Mouse (Mus musculus) adrenal gland, adult (tissue): Measurements from ENCODE around the gene Pank4.

Experiments used
- DNase-seq, 2 experiments: peaks; one replicate each; pipeline ENCODE4 v3.0.0; 2022 to 2023; ENCODE audit warnings: low spot score in 1 of 2; ENCODE audit not compliant: inconsistent age in 2 of 2

The Pank4 gene

DNA sequence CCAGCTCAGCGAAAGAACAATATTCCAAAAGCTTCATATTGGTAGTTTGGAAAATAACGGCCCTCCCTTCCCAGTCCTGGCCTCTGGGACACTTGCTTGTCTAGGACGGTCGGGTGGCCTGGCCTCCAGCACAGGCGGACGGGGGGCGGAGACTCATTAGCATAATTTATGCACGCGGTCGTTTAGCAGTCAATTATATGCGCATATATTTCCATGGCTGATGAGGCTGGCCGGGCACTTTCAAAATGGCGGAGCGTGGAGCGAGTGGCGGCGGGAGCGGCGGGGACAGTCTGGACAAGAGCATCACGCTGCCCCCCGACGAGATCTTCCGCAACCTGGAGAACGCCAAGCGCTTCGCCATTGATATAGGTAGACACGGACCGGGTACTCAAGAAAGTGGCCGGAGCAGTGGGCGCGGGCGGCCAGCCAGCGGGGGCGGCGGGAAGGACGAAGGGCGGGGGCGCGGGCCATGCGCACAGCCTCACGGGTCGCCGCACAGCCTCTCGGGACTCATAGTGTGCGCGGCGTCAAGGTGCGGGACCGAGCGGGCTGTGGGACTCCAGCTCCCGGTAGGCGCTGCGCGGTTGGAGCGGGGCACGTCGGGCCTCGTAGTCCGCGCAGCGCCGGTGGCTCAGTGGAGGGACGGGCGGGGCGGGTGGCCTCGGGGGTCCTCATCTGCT, at the start of gene Pank4:
Gene Pank4, plus strand, starts transcription at position 223 of the 680 bp plus-strand sequence.
- peak; percentile 93 to 98 for DNase-seq

DNA sequence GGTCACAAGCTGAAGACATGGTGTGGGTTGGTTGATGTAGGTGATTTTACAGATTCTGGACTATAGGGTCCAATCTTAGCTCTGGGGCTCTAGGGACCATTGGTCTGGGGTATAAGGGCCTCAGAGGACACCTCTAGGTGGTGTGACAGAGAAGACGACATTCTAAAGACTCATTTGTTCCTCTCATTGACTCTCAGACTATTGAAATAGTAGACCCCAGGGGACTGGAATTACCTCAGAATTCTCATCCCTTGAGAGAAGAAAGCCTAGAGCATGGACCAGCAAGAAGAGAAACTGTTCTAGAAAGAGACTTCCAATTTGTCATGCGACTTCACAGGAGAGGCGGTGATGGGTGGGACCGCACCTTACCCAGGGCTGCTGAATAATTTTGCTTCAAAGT, 49.7 kb upstream of the Pank4 start:
- DNase-seq, result no peak

DNA sequence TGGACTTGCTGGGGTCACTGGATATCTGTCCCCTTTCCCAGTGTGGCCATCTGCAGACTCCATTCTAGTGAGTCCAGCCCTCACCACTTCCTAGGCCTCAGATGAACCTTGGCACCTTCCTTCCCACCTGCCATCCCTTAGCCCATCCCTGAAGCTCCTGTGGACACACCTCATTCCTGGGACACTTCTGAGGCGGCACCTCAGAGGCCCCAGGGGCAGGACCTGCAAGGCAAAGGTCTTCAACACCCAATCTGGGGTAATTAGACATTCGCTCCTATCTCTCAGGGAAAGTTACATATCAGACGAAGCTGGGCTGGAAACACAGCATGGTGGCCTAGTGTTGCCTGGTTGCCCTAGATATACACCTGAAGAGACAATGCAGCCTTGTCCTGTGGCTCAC, 49.2 kb upstream of the Pank4 start:
- DNase-seq, result no peak

DNA sequence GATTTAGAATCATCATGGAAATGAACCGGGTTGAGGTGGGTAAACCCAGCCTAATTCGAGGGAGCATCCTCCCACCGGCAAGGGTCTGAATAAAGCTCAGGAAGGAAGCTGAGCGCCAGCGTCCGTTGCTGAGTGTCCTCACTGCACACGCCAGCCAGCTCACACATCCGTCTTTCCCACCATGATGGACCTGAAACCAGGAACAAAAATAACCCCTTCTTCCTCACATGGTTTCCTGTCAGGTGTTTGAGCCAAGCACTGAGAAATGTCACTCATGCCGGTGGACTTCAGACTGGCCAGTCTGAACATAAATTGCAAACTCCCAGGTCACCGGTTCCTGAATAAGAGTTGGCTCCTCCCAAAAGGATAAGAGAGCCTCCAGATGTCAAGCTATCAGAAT, 48.6 kb upstream of the Pank4 start:
- no peak for DNase-seq

DNA sequence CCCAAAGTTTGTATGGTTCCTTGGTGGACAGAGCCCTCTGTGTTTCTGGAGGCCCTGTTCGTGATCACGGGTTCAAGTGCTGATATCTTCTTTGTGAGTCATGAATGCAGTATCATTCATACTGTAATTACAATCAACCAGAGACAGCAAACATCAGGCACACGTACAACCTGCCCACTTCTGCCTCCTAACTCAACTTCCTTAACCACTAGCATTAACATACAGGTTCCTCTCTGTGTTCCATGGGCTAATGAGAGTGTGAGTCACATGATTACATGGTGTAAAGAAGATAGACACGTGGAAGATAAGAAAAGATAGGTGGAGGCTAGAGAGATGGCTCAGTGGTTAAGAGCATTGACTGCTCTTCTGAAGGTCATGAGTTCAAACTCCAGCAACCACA, 47.3 kb upstream of the Pank4 start:
- DNase-seq, result no peak

DNA sequence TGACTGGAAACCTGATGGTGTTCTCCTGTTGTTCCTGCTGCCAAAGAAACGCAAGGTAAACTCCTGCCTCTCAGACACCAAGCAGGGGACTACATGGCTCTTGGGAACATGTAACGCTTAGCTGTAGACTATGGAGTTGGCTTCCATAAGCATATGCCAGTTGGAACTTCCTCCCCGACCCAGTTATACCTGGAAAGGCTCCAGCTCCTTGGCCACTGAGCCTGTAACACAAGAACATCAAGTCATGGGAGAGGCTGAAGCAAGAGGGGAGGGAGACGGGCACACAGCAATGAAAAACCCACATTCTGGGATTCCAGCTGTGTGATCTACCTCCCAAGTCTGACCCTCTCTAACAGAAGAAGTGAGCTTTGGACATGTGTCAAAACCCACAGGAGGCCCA, 41.6 kb upstream of the Pank4 start:
- DNase-seq, result no peak

DNA sequence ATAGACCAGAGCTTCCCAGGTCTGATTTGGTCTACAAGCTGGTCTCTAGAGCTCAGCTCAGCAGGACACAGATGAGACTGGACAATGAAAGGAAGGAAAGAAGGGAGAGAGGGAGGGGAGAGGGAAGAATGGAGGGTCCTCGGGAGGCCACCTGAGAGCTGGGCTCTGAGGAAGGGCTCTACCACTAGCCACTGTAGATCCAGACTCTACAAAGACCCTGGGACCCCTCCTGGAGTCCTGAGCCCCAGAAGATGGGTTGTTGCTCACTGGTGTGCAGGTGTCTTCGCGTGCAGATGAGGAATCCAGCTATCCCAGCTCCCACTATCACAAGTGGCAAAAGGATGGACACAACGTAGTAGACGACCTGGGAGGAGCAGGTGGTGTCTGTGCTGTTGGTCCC, 41.0 kb upstream of the Pank4 start:
- no peak for DNase-seq

DNA sequence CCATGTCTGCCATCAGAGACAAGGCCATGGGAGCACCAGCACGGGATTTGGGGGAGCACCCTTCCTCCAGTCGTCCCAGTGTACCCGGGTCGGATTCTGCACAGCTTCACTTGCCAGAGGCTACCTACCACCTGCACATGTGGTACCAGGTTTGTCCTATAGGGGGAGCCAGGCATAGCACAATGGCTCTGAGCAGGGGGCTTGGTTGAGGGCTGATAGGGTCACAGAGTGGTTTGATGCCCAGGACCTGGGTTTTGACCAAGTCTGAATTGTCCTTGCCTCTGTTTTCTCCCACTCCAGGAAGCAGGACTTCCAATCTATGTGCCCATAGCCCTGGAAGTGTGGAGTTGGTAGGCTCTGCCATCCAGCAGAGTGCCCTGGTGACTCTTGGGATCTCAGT, 38.5 kb upstream of the Pank4 start:
- DNase-seq, result peak in 1 of 2 experiments; percentile 64

DNA sequence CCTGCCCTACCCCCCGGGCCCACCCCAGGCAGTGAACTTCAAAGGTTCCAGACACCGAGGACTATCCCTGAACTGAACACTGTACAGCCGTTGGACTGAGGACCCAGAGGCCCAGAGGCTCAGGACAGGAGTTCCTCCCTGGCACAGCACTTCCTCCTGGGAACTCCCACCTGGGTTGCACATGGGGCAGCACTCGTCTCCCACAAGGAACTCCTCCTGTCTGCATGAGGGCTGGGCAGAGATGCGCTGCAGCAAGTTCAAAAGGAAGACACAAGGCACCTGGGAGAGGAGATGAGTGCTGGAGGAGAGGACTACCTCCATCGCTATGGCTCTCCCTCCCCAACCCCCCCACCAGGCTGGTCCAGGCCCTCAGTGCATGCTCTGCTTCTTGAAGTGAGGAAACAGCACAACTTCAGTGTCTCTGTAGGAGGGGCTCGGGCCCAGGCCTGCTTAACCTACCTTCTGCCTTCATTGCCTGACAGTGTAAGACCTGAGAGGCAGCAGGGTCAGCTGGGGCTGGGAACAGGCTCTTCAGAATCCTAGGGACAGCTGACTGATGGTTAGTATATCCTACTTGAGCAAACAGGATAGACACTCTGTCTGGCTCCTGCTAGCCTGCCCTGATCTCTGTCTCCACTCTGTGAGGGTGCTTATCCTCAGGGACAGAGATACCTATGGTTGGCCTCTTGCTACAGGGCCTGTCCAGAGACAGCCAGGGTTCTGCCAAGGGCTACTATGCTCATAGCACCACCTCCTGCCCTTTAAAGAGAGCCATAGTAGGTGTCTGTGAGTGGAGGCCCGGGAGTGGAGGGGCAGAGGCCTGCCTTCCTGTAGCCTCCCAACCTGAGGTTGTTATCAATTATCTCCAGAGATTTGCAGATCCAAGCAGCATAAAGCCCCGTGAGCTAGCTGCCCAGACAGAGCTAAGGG, 36.7 kb upstream of the Pank4 start:
- DNase-seq, result peak in 1 of 2 experiments; percentile 44

DNA sequence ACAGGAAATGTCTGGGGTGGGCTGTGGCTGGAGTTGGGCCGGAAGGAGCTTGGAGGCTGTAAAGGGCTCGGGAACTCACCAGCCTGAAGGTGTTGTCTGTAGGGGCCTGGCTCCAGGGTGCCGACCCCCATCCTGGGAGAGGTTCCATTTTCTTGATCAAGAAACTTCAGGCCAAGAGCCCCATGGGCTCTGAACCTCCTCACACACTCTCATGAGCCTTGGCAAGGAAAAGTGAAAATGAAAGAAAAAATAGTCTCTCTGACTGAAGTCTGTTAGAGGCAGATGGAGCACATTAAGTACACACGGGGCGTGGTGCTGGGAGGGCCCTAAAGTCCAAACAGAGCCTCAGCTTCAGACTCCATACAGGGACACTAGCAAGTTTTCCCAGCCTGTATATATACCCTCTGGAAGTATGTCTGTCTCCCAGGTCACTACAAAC, 36.0 kb upstream of the Pank4 start:
- peak in 1 of 2 experiments; percentile 70 for DNase-seq

DNA sequence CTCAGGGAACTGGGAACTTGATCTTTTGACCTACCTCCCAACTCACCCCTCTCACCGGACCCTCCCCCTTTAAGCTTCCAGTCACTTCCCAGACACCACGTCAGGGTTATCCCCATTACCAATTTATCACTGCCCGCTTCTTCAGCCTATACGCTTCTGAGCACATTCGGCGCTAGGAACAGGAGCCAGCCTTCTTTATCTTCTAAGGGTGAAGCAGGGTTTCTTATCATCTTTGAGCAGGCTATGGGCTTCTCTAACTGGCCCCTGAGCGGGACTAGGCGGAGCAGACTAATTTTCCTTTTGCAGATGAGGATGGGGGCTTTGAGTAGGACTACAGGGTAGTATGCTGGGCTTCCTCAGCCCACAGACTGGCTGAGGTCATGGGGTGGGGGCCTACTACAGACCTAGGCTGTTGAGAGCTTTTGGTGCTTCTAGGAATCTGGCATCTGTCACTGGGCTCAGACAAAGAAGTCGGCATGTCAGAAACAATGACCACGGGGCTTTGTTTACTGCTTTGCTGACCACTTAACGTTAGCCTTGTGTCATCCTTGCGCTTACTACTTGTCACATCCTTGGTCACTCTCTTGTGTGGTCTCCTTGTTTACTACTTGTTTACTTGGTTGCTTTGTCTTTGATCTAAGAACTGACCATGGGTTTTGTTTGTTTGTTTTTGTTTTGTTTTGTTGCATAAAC, 35.4 kb upstream of the Pank4 start, which contains the start of gene Tnfrsf14:
Gene Tnfrsf14, minus strand, starts transcription at position 169 of the 693 bp plus-strand sequence.
- no peak for DNase-seq

DNA sequence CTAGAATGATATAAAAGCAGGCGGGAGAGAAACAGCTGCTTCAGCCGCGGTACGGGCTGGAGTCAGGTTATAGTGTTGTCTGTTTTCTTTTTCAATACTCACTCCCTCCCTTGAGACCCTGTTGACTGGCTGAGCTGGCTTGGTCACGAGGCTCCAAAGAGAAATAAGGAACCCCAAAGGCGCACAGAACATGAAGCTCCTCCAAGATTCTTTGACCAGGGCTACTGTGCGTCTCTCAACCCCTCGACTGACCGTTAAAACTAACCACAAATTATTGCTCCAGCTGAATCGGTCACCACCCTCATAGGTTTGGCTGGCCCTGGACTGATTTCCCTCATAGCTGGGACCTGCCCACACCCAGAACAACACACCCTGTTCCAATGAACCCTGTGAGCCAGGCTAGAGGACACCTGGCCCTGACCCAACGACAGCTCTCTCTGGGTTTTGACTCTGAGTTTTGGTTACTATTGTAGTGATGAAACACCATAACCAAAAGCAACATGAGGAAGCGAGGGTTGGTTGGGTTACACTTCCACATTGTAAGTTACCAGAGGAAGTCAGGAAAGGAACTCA, 34.7 kb upstream of the Pank4 start:
- DNase-seq, result peak in 1 of 2 experiments; percentile 59

DNA sequence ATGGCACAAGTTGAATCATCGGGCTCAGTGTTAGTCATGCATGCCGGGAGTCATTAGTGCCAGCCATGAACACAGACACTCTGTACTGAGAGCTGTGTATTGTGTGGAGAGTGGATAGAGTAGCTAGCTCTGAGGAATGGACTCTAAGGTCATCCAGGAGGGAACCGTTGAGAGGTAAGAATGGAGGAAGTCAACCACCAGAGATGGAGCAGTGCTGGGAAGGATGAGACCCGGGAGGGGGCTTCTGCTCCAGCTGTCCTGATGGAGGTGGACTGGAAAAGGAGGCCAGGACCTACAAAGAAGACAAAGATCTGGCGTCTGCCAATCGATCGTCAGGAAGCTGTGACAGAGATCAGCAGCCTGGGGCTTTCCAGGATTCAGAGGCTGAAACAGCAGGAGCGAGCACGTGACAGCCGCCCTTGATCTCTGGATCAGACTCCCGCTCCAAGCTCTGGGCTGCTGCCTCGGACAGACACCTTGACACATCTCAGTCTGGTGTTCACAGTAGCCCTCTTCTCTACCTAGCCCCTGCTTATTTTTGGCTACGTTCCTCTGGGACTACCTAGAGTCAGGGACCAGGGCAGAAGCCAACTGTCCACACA, 30.5 kb upstream of the Pank4 start:
- peak; percentile 36 to 76 for DNase-seq

DNA sequence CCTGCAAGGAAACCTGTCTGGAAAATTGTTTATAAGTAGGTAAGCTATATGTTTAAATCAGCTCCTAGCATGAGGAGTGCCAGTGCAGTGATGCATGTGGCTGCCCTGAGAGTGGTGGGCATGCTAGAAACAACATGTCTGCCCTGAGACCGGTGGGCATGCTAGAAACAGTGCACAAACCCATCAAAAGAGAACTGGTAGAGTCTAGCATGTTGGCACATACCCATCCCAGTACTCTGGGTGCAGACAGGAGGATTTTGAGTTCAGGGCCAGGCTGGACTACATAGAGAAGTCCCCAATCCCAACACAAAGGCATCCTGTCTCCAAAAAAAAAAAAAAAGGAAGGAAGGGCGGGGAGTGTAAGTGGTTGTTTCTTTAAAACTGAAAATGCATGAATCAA, 29.1 kb upstream of the Pank4 start:
- peak in 1 of 2 experiments; percentile 51 for DNase-seq

DNA sequence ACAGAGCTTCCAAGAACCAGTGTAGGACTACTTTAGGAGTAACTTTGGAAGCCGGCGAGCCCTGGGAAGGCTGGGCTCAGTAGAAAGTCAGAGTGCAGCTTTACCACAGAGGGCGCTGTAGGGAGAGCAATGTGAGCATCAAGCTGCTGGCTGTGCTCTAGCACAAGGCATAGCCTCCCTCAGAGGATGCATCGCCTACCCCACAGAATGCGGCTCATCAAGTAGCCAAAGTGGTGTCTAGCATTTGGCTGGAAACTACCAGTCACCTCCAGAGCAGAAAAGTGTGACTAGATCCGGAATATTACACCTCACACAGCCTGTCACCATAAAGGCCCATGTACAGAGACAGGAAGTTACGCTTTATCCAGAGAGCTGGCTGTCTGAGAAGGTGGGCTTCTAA, 28.1 kb upstream of the Pank4 start:
- no peak for DNase-seq

DNA sequence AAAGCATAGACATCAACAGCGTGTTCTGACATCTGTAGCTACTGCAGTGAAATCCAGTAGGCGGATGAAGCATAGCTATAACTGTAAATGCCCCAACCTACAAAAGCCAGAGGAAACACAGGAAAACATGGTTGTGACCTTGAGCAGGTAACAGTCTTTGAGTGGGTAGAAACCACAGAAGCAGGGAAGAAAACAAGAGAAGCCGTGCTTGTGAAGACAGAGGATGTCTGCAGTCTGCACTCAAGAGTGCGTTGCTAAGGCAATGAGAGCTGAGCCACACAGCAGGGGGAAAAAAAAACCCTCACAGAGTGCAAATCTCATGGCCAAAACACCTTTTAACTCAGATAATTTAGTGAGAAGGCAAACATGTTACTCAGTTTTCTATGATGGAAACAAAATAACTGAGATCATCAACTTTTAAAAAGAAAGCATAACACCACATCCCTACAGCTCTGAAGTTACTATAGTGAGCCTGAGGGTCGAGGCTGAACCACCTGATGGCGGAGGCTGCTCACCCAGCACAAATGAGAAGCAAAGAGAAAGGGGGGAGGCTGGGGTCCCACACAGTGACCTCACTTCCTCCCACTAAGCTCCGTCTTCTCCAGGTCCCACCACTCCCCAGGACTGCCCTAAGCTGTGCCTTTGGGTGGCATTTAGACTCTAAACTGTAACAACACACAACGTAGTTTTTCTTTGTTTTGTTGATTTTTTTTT, 27.2 kb upstream of the Pank4 start:
- no peak for DNase-seq

DNA sequence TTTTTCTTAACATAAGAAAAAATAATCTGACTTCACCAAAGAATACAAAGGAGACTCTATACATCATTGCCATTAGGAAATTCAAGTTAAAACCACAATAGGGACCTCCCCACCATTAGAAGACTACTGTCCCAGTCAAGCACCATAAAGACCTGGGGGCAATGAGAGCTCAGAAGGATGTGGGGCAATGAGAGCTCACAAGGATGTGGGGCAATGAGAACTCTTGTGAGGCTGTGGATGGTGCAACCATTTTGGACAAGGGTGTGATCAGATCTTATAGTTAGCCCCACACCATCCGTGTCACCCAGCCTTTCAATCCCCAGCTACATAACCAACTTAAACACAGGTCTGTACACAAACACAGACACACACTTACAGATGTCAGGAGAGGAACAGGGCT, 26.2 kb upstream of the Pank4 start:
- no peak for DNase-seq

DNA sequence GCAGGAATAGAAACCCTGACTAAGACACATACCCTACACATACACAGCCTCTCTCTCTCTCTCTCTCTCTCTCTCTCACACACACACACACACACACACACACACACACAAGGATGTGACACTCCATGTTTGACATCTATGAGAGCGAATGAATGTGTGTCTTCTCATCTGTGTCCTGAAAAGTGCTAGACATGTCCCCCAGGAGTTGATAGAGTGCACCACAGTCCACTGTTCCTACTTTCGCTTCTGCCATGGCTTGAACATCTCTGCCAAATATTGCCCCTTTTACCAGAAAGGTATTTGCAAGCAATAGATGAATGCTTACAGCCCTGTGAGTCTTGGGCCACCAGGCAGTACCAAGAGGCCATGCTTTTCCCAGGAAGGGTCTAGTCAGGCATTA, 23.8 kb upstream of the Pank4 start:
- no peak for DNase-seq

DNA sequence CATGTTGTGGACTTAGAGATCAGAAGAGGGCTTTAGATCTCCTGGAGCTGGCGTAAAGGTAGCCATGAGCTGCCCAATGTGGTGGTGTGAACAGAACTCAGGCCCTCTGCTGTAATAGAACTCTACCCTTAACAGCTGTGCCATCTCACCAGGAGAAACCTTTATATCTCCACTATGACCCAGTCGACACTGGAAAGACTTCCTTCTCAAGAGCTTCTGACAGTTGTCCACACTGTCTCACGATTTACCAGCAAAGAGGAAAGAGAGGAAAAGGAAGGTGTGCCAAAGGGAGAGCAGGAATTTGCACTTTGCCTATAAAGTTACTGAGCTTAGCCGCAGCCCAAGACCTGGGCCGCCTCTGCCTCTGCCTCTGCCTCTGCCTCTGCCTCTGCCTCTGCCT, 22.1 kb upstream of the Pank4 start:
- DNase-seq, result no peak

DNA sequence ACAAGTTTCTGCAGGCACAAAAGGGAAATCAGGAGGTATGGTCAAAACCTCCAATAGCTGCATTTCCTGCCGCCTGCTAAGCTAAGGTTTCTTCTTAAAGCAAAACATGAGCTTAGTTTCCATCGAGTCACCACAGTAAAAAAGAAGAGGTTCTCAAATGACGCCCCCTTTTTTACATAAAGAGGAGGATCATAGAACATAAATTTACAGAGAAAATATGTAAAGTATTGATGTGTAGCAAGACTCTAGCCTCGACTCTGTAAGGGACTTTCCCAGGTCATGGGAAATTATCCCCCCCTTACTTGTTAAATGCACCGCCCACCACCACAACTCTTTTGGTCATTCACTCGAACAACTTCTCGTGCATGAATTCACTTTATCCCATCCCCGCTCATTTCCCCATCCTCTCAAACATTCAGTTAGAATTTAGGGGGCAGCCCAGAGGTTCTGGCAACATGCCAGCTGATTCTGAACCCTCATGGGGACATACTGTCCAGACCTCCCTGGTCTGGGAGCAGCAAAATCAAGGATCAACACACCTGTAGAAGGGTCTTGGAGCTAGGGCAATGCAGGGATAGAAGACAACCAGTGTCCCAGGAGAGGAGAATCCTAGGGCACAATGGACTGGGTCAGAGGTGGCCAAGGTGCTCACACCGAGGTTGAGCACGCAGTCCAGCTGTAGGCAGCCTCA, 21.1 kb upstream of the Pank4 start:
- DNase-seq, result no peak
